Mouse (Mus musculus) limb, embryonic 13.5 days (tissue): Measurements from ENCODE around the gene Cyp2u1. TPM values are rescaled to one million over a fixed set of nuclear protein-coding genes. Genes with fewer than 3 reads are reported as not detected.

Experiments used
- ATAC-seq: fragments of 200-750 bp; cut with Nextera tagmentation; 2 replicates; pipeline ENCODE4 v1.8.0; 2017; ENCODE audit warnings: low read depth, moderate number of reproducible peaks, moderate TSS enrichment; ENCODE audit not compliant: low FRiP score
- H3K27ac ChIP-seq: fragments of 300-500 bp; sonication (generic); 2 replicates; pipeline ENCODE4 v1.5.1; 2015; ENCODE audit warnings: inconsistent platforms, mild to moderate bottlenecking, moderate library complexity
- H3K27me3 ChIP-seq: fragments of 300-500 bp; sonication (generic); 2 replicates; pipeline ENCODE4 v1.6.1; 2015; ENCODE audit warnings: mild to moderate bottlenecking, inconsistent platforms
- H3K36me3 ChIP-seq: fragments of 300-500 bp; sonication (generic); 2 replicates; pipeline ENCODE4 v1.6.1; 2015; ENCODE audit warnings: inconsistent platforms, mild to moderate bottlenecking, moderate library complexity
- H3K4me1 ChIP-seq: fragments of 300-500 bp; sonication (generic); 2 replicates; pipeline ENCODE4 v1.6.1; 2015; ENCODE audit warnings: inconsistent platforms
- H3K4me2 ChIP-seq: fragments of 300-500 bp; sonication (generic); replicated peaks from 2 replicates; pipeline ENCODE4 v1.6.1; 2015; ENCODE audit warnings: inconsistent platforms, mild to moderate bottlenecking, moderate library complexity
- H3K4me3 ChIP-seq: fragments of 300-500 bp; sonication (generic); 2 replicates; pipeline ENCODE4 v1.5.1; 2015; ENCODE audit warnings: moderate library complexity, mild to moderate bottlenecking, inconsistent platforms
- H3K9ac ChIP-seq: fragments of 300-500 bp; sonication (generic); 2 replicates; pipeline ENCODE4 v1.6.1; 2015; ENCODE audit warnings: mild to moderate bottlenecking, inconsistent platforms
- H3K9me3 ChIP-seq: fragments of 300-500 bp; sonication (generic); 2 replicates; pipeline ENCODE4 v1.6.1; 2016; ENCODE audit warnings: inconsistent platforms
- WGBS: fragments of 180-500 bp; shearing (Covaris S2); methylation state at CpG from one replicate; pipeline ENCODE4 v1.1.7; 2015; 5-methylcytosine and 5-hydroxymethylcytosine counted together
- polyA plus RNA-seq: library from polyadenylated mRNA; unstranded; fragments of >200 nt; fragmentation: Nextera tagmentation; extraction: Ambion mirVana; gene quantifications from 2 replicates; pipeline ENCODE4 v1.2.1, GENCODE M21; 2015

Gene Cyp2u1
- polyA plus RNA-seq, 1 experiment from 2014 or later: 2.6 TPM

DNA sequence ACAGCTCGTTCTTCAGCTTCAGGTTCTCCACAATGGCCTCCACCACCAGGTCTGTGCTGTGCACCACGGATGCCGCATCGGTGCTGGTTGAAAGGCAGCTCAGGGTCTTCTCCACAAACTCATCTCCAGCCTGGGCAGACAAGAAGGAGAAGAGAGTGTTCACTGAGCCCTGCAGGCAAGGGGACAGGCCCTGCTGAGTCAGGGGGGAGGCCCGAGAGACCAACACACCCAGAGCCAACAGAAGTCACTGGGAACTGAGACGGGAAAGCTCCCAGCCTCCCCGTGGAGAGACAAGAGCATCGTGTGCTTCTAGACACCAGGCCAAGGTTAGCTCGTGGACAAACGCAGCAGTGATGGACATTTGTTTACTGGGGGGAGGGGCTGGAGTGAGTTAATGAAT is 54.6 kb downstream of the Cyp2u1 start:
- Histone ChIP-seq H3K4me1 (peaks cover 7% of the 10 kb centered on the region; the same call in 1 of the 2 replicates), H3K27ac (no peak overlapping the region), H3K36me3 (peaks cover 55% of the 10 kb centered on the region), H3K9ac (no peak overlapping the region), H3K4me2 (no peak overlapping the region), H3K9me3 (peaks cover under 1% of the 10 kb centered on the region; the same call in 1 of the 2 replicates), H3K4me3 (no peak overlapping the region), H3K27me3 (no peaks in the 10 kb centered on the region)
- 85% methylated on average over 10 of the region's 10 CpGs for WGBS
- ATAC-seq: no peak

DNA sequence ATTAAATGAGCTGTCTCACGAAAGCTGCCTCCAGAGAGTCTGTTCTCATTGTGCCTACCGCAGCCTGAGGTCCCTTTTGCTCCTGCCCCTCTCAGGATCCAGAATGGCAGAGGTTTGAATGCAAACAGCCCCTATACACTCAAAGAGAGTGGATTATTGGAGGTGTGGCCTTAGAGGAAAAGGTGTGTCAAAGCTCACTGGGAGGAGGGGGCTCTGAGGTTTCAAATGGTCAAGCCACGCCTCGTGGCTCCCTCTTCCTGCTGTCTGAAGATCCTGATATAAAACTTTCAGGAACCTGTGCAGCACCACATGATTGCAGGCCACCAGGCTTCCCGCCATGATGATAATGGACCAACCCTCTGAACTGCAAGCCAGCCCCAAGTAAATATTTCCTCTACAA is 55.2 kb downstream of the Cyp2u1 start:
- Histone ChIP-seq H3K36me3 (peaks cover 56% of the 10 kb centered on the region), H3K4me3 (no peak overlapping the region), H3K4me1 (peaks cover 12% of the 10 kb centered on the region; the same call in 1 of the 2 replicates), H3K9ac (no peak overlapping the region), H3K9me3 (no peaks in the 10 kb centered on the region), H3K27ac (no peak overlapping the region), H3K27me3 (no peaks in the 10 kb centered on the region), H3K4me2 (no peak overlapping the region)
- WGBS: 86% methylated on average over 5 of the region's 5 CpGs
- ATAC-seq: no peak

DNA sequence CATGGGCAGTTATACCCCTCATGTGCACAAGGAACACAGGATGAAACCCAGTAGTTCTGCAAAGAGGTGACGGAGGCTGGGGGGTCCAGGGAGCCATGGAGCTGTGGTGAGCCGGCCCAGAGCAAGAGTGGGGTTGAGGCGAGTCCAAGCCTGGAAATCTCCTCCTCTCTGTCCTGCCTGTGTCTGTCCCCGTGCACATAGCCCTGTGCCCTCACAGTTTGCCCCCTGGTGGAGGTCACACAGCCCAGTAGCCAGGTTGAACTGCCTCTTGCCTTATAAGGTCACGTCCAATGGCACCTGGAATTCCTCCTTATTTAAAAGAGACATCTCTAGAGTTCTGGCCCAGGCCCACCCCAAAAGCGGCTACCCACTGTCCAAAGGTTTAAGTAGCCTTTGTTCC is 55.6 kb downstream of the Cyp2u1 start:
- Histone ChIP-seq H3K27ac (no peak overlapping the region), H3K36me3 (peaks cover 60% of the 10 kb centered on the region), H3K9ac (no peak overlapping the region), H3K4me2 (no peak overlapping the region), H3K27me3 (no peaks in the 10 kb centered on the region), H3K9me3 (no peaks in the 10 kb centered on the region), H3K4me1 (peaks cover 12% of the 10 kb centered on the region; the same call in 1 of the 2 replicates), H3K4me3 (no peak overlapping the region)
- ATAC-seq: no peak
- 74% methylated on average over 6 of the region's 6 CpGs for WGBS

DNA sequence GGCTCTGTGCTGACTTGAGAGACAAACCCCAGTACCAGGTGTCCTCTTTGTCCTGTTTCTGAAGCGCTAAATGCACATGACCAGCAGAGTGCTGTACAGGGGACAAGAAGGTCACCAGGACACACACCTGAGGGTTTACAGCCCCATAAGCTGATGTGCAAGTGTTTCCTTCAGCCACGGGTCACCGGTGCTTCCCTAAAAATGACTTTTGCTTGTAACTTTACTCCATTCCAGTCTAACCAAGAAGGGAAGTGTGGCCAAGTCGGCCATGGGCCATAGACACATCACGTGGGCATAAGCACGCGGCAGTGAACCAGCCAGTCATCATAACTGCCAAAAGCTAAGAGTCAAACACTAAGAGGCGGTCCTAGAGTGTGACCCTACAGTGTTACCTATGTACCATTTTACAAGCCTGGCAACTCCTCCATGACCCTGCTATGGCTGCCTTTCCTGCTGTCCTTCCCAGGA is 56.4 kb downstream of the Cyp2u1 start:
- no peak overlapping the region for H3K9ac ChIP-seq
- 72% methylated on average over 8 of the region's 8 CpGs for WGBS
- no peak overlapping the region for H3K27ac ChIP-seq
- H3K4me1 ChIP-seq: peaks cover 12% of the 10 kb centered on the region; the same call in 1 of the 2 replicates
- no peak overlapping the region for H3K4me2 ChIP-seq
- no peak for ATAC-seq
- H3K4me3 ChIP-seq: no peak overlapping the region
- H3K9me3 ChIP-seq: no peaks in the 10 kb centered on the region
- H3K36me3 ChIP-seq: peaks cover 68% of the 10 kb centered on the region
- H3K27me3 ChIP-seq: no peaks in the 10 kb centered on the region

DNA sequence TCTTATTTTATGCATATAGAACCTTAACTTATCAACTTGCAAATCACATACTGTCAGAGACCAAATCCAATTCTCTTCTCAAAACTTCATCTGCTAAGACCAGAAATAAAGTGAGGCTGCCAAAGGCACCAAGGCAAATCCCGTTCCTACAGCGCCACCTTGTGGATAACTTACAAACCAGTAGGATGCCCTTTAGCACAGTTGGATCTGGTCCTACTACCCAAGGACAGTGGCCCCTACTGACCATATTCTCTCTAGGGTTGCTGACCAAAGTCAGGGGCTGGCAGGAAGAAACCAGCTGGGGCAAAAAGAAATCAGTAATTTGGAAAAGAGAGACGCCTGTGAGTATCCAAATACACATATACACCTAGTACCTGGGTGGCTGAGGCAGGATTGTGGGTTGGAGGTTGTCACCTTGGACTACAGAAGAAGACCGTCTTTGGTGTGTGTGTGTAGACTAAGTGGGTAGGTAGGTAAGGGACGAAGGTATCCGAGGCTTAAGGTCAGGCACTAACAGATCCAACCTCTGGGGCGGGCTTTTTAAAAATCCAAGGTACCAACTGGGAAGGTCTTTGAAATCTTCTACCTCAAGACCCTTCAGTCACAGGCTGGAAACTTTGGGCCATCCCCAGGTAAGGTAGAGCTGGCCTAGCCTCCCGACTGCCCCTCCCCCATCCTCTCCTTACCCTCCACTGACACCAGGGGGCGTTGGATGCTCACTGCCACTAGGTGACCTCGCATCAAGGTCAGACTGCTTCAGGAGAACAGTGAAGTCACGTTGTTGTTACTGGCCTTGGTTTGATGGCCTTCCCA is 57.1 kb downstream of the Cyp2u1 start:
- Histone ChIP-seq H3K4me3 (no peak overlapping the region), H3K4me2 (no peak overlapping the region), H3K27ac (no peak overlapping the region), H3K9me3 (no peaks in the 10 kb centered on the region), H3K4me1 (peaks cover 12% of the 10 kb centered on the region; the same call in 1 of the 2 replicates), H3K9ac (no peak overlapping the region), H3K27me3 (no peaks in the 10 kb centered on the region), H3K36me3 (peaks cover 73% of the 10 kb centered on the region)
- WGBS: 57% methylated on average over 11 of the region's 11 CpGs
- ATAC-seq: 0 out of 2 replicates have a peak, but pooled peaks have one; percentile 60

Other genes starting within 250 kb of the Cyp2u1 start
- gene Lef1, start 192.8 kb downstream of the Cyp2u1 start, polyA plus RNA-seq: 47.9 and 52.0 TPM in 2 replicates
- 112 and 118 TPM in 2 replicates for gene Hadh, start 31.1 kb downstream of the Cyp2u1 start, polyA plus RNA-seq
- gene Sgms2, start 188.2 kb upstream of the Cyp2u1 start, polyA plus RNA-seq: 10.5 and 13.2 TPM in 2 replicates